Mouse (Mus musculus) forebrain, embryonic 10.5 days (tissue): ENCODE results near the gene Tmem41a. TPM values are rescaled to one million over a fixed set of nuclear protein-coding genes. Genes with fewer than 3 reads are reported as not detected.

Experiments
- polyA plus RNA-seq: library from polyadenylated mRNA; unstranded; fragments of >200 nt; fragmentation: Nextera tagmentation; extraction: Ambion mirVana; gene quantifications from 2 replicates; pipeline ENCODE4 v1.2.1, GENCODE M21; 2016

The Tmem41a gene
- polyA plus RNA-seq, 1 experiment from 2014 or later: 33.8 TPM

Other genes starting within 250 kb of the Tmem41a start
- gene Ehhadh, start 159.7 kb downstream of the Tmem41a start, polyA plus RNA-seq: 1.7 and 1.9 TPM in 2 replicates
- gene Map3k13, start 153.2 kb downstream of the Tmem41a start, polyA plus RNA-seq: 1.1 and 1.7 TPM in 2 replicates
- gene Liph, start 48.1 kb upstream of the Tmem41a start, polyA plus RNA-seq: 0.19 and 0.25 TPM in 2 replicates
- 70.5 and 72.1 TPM in 2 replicates for gene Senp2, start 61.9 kb upstream of the Tmem41a start, polyA plus RNA-seq
- 161 and 179 TPM in 2 replicates for gene Igf2bp2, start 215.7 kb upstream of the Tmem41a start, polyA plus RNA-seq